Mouse (Mus musculus) neural tube, embryonic 10.5 days (tissue): ENCODE data around the gene Vwa1.
A peak's percentile ranks its signal among the peaks of the same experiment; 100 is the strongest.

Source experiments
- DNase-seq: peaks from one replicate; pipeline ENCODE4 v3.0.0-alpha.2; 2017; ENCODE audit warnings: low spot score; ENCODE audit errors: extremely low spot score

Gene Vwa1

GRCm38 (mm10) chr4:155780895-155781294 is 6.4 kb upstream of the Vwa1 start:
- DNase-seq, result no peak

- no peak for DNase-seq
These were observed 5.0 kb upstream of the Vwa1 start for GRCm38 (mm10) chr4:155779498-155779897.

GRCm38 (mm10) chr4:155777816-155778215 is 3.3 kb upstream of the Vwa1 start:
- no peak for DNase-seq

- DNase-seq, result peak; percentile 47
These were observed 2.3 kb upstream of the Vwa1 start for GRCm38 (mm10) chr4:155776704-155777335.

GRCm38 (mm10) chr4:155775855-155776254 is 1.4 kb upstream of the Vwa1 start:
- DNase-seq, result no peak

GRCm38 (mm10) chr4:155774971-155775740 is 658 bp upstream of the Vwa1 start:
- no peak for DNase-seq

- no peak for DNase-seq
These were observed 991 bp downstream of the Vwa1 start for GRCm38 (mm10) chr4:155773335-155774078.

GRCm38 (mm10) chr4:155772786-155773185 is 1.7 kb downstream of the Vwa1 start:
- no peak for DNase-seq

GRCm38 (mm10) chr4:155771706-155772105 is 2.8 kb downstream of the Vwa1 start:
- DNase-seq, result no peak

GRCm38 (mm10) chr4:155770626-155771025 is 3.9 kb downstream of the Vwa1 start:
- DNase-seq, result no peak

- peak; percentile 92 for DNase-seq
These were observed 4.5 kb downstream of the Vwa1 start for GRCm38 (mm10) chr4:155769880-155770512.

GRCm38 (mm10) chr4:155769496-155769879 is 5.0 kb downstream of the Vwa1 start:
- DNase-seq, result no peak

- DNase-seq, result no peak
These were observed 12.1 kb downstream of the Vwa1 start for GRCm38 (mm10) chr4:155762357-155762756.

GRCm38 (mm10) chr4:155761356-155762099 is 13.0 kb downstream of the Vwa1 start:
- DNase-seq, result no peak

GRCm38 (mm10) chr4:155760613-155761355 is 13.7 kb downstream of the Vwa1 start, which contains the start of gene Atad3a:
Atad3a (minus strand) TSS chr4:155761093.
- peak; percentile 97 for DNase-seq

- DNase-seq, result no peak
These were observed 14.5 kb downstream of the Vwa1 start for GRCm38 (mm10) chr4:155759862-155760612.

- DNase-seq, result no peak
These were observed 17.5 kb downstream of the Vwa1 start for GRCm38 (mm10) chr4:155757011-155757410.

- no peak for DNase-seq
These were observed 27.7 kb downstream of the Vwa1 start for GRCm38 (mm10) chr4:155746575-155747490.
